Comparison of ENCODE assay signal across 8 mouse cellular contexts in genomic region chr3:139073801-139074483, GRCm38 (mm10). TPM values are rescaled to one million over a fixed set of nuclear protein-coding genes. Genes with fewer than 3 reads are reported as not detected.
DNase-seq lines count a peak whose midpoint lies in the region; ATAC-seq and TF ChIP-seq lines count a peak whose summit lies in the region.

No protein-coding gene starts in this region.

- H3K27ac ChIP-seq in lung, postnatal 0 days (ENCODE audit: low read length), result peak overlapping the region; percentile 97

- no peaks in the 10 kb centered on the region for H3K9me3 ChIP-seq in lung, postnatal 0 days (ENCODE audit: low read length)

- no peak for TF ChIP-seq CTCF in lung, postnatal 0 days (IDR thresholded peaks at IDR 0.05)

- peak; percentile 37 for DNase-seq in lung, postnatal 0 days (ENCODE audit: low spot score)
- no peak for DNase-seq in lung, adult 18-20 months
- DNase-seq in embryo, embryonic 10 days (ENCODE audit: low spot score), result peak; percentile 38
- DNase-seq in induced T-regulatory cell, adult 2 months (ENCODE audit: low read depth), result peak; percentile 65
- DNase-seq in naive thymus-derived CD4-positive, alpha-beta T cell, adult 2 months (ENCODE audit: low read depth), result peak; percentile 58
- DNase-seq in adrenal gland, postnatal 10 days, result no peak
- no peak for DNase-seq in urinary bladder, adult 2 months (ENCODE audit: low spot score)
- DNase-seq in right cerebral cortex, postnatal 25 days, result no peak

- H3K36me3 ChIP-seq in lung, postnatal 0 days (ENCODE audit: insufficient read depth, low read length), result no peaks in the 10 kb centered on the region

- H3K4me1 ChIP-seq in lung, postnatal 0 days (ENCODE audit: insufficient read depth, low read depth, low read length), result no peaks in the 10 kb centered on the region

- WGBS in lung, postnatal 0 days, result 1% methylated on average over 12 of the region's 12 CpGs

- no peaks in the 10 kb centered on the region for H3K27me3 ChIP-seq in lung, postnatal 0 days (replicated peaks; ENCODE audit: insufficient read depth, low read length)

- no peak for TF ChIP-seq EP300 in lung, postnatal 0 days (IDR thresholded peaks at IDR 0.05)

- H3K9ac ChIP-seq in lung, postnatal 0 days (replicated peaks; ENCODE audit: low read depth), result peak overlapping the region; percentile 86

- no peak for ATAC-seq in lung, postnatal 0 days

- peak overlapping the region; percentile 96 for H3K4me3 ChIP-seq in lung, postnatal 0 days (ENCODE audit: low read depth, low read length)

- H3K4me2 ChIP-seq in lung, postnatal 0 days (replicated peaks; ENCODE audit: low read depth, low read length), result peak overlapping the region; percentile 65

RNA-seq across cellular contexts. Expression of gene Rap1gds1, which starts 1.1 kb away (rescaled TPM):
- polyA plus RNA-seq in lung, postnatal 0 days (2015; fragmentation: Nextera tagmentation; extraction: Ambion mirVana), result 31.4 and 37.9 TPM in 2 replicates
- total RNA-seq in adrenal gland, postnatal 10 days (2021), result 10 to 100 TPM; 49.7 to 59.1 TPM
- polyA plus RNA-seq in urinary bladder, adult 2 months (2012; rRNA removed), result 33.5 and 34.8 TPM in 2 replicates

Comparison
In these comparisons a context has a peak if more than half of its experiments do, and no peak if none do; other contexts are left out.
1. DNase-seq: peak in lung, postnatal 0 days (single experiment), embryo, embryonic 10 days (single experiment), induced T-regulatory cell, adult 2 months (single experiment) and naive thymus-derived CD4-positive, alpha-beta T cell, adult 2 months (single experiment); none in lung, adult 18-20 months (0 of 2), adrenal gland, postnatal 10 days (single experiment), urinary bladder, adult 2 months (single experiment) and right cerebral cortex, postnatal 25 days (single experiment).